Mouse (Mus musculus) ovary, postnatal 10 days (tissue): ENCODE measurements around the gene Olfr1257.
"Not testable (repeated sequence)": the region's sequence is repeated elsewhere in the genome, so short reads cannot be mapped to it uniquely, and the experiment has no call there.

ENCODE experiments used
- DNase-seq: peaks from one replicate; pipeline ENCODE4 v3.0.0; 2022; ENCODE audit warnings: low spot score

The Olfr1257 gene

GRCm38 (mm10) chr2:89878137-89878536 lies at the start of gene Olfr1257:
Olfr1257 (plus strand) TSS chr2:89878437.
- DNase-seq = no peak

DNA sequence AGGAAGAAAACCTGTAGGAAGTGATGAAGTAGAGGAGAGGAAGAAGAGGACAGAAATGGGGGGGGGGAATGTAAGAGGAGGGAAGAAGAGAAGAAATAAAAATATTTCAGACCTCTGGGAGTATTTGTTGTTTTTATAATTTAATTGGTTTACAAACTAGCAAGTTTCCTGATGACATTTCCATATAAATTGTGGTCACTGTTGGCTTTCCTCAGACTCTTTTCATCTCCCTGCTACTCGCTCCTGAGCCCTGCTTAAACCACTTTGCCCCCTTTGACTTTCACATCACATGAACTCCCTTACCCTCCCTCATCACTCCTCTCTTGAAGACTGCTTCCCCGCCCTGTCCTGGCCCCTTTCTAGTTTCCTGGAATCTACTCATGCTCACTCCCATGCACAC lies 36.8 kb upstream of the Olfr1257 start, which contains the start of gene Olfr1256:
Gene Olfr1256, minus strand, starts transcription at position 101 of the 400 bp plus-strand sequence.
- no peak for DNase-seq

DNA sequence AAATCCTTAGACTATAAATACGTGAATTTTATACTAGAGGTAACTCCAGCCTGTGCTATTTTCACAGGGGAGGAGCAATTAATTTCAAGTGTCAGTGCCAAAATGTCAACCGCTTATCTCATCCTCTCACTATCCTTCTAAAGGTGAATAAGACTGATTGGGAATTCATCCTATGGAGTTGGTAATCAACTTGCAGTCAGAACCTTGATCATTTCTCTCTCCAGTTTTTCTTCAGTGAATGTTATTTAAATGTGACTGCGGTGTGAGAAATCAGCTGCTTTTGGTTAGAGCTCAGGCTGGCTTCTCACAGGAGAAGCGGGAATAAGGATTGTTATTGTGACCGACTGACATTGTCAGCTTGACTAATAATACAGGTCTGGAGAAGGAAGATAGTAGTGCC lies 30.1 kb upstream of the Olfr1257 start, which contains the start of gene Olfr48:
Gene Olfr48, minus strand, starts transcription at position 101 of the 400 bp plus-strand sequence.
- no peak for DNase-seq

DNA sequence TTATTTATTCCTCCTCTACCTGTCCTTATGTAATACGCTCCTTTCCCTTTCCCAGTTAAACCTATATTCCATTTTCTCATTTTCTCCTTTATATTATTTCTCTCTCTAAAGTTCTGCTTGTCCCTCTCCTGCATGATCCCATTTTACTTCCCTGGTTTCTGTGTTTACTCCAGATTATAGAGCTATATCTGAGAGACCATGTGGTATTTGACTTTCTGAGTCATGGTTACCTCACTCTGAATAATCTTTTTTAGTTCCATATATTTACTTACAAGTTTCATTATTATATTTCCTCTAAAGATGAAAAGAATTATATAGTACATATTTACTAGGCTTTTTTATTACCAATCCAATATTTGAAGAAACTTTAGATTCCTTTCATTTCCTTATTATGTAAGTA lies 29.0 kb upstream of the Olfr1257 start:
- DNase-seq = no peak

GRCm38 (mm10) chr2:89912616-89913015 lies 34.4 kb downstream of the Olfr1257 start:
- DNase-seq = not testable (repeated sequence)

DNA sequence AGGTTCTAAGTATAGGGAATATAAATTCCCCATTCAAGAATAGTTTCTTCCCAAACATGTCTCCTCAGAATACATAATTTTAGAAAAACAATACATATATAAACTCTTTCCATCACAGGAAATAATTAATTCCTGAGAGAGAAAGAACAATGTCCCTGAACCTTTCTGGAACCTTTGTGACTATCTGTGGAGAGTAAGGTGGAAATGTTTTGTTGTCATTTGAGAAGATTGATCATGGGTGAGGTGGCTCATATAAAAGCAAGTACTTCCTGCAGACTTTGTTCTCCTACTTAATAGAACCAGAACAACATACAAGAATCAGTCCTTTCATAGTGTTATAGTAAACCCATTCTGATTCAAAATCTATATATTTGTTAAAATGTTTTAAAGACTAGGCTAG lies 48.8 kb downstream of the Olfr1257 start, which contains the start of gene Olfr1258:
Gene Olfr1258, plus strand, starts transcription at position 301 of the 400 bp plus-strand sequence.
- DNase-seq = no peak
